Mouse (Mus musculus) heart, adult 2 months (tissue): ENCODE measurements around the gene Mylk2.

Source experiments
- CTCF ChIP-seq: fragments of 200-600 bp; IDR thresholded peaks from 2 replicates; pipeline ENCODE4 v1.8.1; 2022; ENCODE audit warnings: antibody characterized with exemption, mild to moderate bottlenecking, moderate library complexity
- EP300 ChIP-seq: fragments of 200-500 bp; IDR thresholded peaks from 2 replicates; pipeline ENCODE4 v1.6.1; 2011; ENCODE audit warnings: low read depth, low read length, control low read depth; ENCODE audit not compliant: insufficient read depth
- POLR2A ChIP-seq: fragments of 200-500 bp; IDR thresholded peaks from 2 replicates; pipeline ENCODE4 v1.6.1; 2011; ENCODE audit warnings: mild to moderate bottlenecking, low read depth, low read length, control low read depth; ENCODE audit not compliant: insufficient read depth

- TF ChIP-seq POLR2A (0 out of 2 replicates have a peak, but pooled peaks have one; percentile 29), EP300 (peak; percentile 83; the same call in 1 of the 2 replicates), CTCF (no peak)
Observed at GRCm38 (mm10) chr2:152925189-152925872, 14.2 kb downstream of the Mylk2 start.
